Mouse (Mus musculus): ENCODE data around the gene Hist1h2bc.
"Not testable (repeated sequence)": the region's sequence is repeated elsewhere in the genome, so short reads cannot be mapped to it uniquely, and the experiment has no call there.

Hist1h2bc gene

DNA sequence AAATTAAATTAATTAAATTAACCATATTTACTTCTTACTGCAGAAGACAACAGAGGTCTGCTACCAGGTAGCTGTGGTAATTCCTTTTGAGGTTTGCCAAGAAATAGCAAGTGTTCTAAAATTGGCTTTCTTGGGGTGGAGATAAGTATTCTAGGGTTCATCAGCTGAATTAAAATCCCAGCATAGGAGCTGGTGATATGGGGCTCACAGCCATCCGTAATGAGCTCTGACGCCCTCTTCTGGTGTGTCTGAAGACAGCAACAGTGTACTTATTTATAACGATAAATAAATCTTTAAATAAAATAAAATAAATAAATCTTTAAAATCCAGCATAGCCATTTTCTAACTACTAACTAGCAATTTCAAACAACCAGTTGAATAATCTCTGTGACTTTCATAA, 15.8 kb downstream of the Hist1h2bc start:
- no peak for DNase-seq (ENCODE audit: low read depth)

DNA sequence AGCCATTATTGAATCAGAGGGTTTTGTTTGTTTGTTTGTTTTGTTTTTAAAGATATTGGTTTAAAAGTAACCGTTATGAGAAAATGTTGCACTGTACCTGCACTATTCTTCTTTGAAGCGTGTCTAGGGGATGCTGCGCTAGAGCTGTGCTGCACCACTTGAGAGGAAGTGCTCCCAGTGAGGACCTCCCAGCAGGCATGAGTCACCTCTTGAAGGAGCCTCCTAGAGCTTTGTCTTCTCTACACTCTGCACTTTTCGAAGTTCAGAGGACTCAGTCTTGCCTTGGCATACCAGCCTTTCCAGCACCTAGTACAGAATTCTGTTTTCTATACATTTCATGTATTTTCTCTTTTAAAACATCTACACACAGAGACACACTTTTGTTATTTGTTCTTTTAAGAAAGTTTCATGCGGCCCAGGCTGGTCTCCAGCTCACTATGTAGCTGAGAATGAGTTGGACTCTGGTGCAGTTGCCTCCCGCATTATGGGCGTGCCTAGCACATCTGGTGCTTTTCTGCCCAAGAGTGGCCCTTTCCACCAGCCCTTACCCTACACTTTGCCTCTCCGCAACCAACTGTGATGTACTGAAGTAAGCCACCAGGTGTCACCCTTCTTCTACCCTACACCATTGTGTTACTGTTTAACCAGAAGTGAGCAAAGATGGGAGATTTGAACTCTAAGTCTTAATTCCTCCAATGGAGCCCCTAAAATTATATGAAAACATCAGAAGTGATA, 17.0 kb downstream of the Hist1h2bc start:
- no peak for DNase-seq (ENCODE audit: low read depth)

DNA sequence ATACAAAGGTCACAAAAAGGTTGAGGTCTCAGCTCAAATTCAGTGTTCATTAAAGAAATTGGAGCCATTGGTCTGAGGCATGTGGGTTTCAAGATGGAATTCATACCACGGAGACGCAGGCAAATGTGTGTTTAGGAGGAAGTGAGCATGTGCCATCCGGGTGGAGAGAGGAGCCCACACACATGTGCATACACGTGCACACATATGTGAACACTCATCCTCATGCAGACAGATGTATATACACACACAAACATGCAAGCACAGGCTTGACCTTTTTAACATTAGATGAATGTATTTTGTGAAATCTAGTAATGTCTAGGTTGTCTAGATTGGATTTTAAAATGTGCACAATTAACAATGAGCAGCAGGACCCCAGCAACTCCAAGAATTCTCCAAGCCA, 18.2 kb downstream of the Hist1h2bc start:
- no peak for DNase-seq (ENCODE audit: low read depth)

DNA sequence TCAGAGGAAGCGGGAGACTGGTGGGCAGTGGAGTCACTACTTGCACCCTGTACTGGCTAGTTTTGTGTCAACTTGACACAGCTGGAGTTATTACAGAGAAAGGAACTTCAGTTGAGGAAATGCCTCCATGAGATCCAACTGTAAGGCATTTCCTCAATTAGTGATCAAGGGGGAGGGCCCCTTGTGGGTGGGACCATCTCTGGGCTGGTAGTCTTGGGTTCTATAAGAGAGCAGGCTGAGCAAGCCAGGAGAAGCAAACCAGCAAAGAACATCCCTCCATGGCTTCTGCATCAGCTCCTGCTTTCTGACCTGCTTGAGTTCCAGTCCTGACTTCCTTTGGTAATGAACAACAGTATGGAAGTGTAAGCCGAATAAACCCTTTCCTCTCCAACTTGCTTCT, 18.8 kb downstream of the Hist1h2bc start:
- DNase-seq (ENCODE audit: low read depth): not testable (repeated sequence)

DNA sequence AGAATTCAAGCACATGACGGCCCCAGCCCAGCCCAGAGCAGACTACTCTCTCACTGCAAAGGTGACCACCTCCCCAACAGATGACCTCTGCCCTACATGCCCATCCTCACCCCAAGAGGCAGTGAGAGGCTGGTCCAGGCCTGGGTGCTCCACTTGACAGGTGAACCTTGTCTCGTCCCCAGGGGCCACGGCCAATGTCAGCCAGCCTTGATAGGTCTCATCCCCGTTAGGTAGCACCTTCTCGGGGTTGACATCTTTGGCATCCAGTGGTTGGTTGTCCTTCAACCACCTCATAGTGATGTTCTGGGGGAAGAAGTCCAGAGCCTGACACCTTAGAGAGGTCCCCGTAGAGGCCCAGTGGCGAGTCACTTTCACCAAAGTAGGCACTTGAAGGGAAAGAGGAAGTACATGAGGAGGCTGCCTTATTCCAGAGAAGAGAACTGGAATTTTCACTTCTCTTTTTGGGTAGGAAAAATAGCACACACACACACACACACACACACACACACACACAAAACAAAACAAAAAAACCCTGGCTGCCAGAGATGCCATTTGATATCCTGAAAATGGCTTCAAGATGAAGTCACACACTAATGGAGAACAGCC, 21.9 kb downstream of the Hist1h2bc start:
- no peak for DNase-seq (ENCODE audit: low read depth)

DNA sequence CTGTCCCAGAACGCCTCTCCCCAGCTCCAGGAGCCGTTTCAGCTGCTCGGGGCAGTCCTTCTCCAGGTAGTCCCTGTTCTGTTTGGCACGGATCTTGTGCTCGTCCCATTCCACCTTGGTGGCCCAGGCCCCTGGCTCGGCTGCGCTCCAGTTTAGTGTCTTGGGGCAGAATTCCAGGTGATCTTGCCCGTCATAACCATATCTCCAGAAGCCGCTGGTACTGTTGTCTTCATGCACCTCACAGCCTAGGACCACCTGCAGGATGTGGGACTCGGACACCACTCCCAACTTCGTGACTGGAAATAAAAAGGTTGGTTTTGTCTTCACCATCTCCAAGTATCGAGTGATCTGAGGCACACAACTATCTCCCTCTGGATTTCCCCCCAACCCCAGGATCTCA, 22.8 kb downstream of the Hist1h2bc start:
- no peak for DNase-seq (ENCODE audit: low read depth)

DNA sequence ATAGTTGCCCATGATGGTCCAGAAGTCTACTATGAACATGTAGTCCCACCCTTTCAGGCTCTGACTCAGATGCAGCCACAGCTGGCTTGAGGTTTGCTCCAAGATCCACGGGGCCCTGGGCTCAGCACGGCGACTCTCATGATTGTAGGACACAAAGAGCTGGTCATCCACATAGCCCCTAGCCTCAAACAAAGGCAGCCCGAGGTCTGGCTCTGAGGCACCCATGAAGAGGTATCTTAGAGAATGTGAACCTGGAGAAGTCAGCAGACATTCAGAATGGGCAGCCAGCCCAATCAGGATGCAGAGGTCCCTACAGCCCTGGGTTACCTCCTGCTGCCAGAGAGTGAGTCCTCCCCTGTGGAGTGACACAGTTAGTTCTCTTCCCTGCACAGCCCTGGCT, 24.0 kb downstream of the Hist1h2bc start:
- DNase-seq (ENCODE audit: low read depth): no peak

DNA sequence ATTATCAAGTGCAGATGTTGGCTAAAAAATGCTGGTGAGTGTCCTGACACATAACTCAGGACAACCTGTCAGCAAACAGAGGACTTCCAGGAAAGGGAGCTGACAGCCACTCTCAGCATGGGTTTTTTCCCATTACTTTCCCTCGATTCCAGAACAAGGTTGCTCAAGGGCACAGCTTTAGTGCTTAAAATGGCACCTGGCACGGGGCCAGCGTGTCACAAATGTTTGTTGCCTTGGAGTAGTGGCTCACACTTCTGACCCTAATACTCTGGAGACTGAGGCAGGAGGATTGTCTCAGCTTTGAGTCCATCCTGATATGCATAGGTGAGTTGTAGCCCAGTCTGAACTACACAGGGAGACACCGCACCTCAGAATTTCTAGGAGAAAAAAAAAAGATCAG, 24.7 kb downstream of the Hist1h2bc start:
- DNase-seq (ENCODE audit: low read depth): no peak

DNA sequence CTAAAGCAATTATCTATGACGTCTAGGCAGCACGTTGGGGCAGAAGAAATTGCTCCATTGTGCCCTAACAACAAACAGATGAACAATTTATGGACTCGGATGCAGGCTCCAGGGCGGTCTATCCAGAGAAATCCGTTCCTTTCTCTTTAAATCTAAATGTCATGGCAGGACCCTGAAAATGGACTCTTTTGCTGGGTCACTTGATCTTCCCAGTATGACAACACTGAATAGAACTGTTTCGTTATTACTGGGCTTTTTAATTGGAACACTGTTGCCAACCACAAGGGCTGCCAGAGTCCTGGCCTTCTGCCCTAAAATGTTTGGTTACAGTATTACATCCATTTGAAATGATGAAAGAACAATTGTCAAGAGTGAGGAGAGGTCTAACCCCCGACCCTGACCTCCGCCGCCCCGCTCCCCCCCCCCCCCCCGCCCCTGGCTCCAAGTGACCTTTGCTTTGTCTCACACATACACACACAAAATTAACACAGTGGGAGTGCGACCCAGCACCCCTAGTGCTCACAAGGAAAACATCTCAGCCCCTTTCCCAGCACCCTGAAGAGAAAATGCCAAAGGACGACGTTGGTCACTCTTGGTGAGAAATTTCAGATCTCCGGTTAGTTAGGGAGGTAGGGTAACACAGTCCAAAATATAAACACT, 25.8 kb downstream of the Hist1h2bc start:
- no peak for DNase-seq (ENCODE audit: low read depth)

DNA sequence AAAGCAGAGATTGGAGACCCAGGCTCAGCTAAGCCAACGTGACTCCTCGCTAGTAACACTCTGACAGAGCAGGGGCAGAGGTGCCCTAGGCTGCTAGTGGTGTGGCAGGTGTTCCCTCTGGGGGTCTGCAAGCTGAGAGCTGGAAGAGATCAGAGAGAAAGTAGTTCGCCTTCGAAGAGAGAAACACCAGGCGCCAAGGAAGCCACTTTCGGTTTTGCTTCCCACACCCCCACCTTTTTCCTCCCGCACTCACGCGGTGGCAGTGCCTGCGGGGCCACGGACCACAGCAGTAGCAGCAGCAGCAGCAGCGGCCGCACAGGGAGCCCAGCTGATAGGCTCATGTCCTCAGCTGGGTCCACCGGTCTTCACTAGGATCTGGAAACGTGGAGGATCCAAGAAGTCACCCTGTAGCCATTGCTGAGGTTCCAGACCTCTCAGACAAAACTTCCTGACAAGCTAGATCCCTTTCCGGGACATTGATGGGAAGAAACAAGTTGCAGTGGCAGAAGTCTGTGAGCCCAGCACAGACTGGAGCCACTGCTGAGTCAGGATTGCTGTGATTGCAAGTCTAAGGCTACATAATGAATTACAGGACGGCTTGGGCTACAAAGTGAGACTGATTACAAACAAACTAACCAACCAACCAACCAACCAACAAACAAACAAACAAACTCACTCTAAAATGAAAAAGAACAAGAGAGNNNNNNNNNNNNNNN, 26.5 kb downstream of the Hist1h2bc start, which contains the start of gene Hfe:
TSS of gene Hfe (minus strand) at position 481 of the 716 bp plus-strand sequence.
- DNase-seq (ENCODE audit: low read depth): no peak

DNA sequence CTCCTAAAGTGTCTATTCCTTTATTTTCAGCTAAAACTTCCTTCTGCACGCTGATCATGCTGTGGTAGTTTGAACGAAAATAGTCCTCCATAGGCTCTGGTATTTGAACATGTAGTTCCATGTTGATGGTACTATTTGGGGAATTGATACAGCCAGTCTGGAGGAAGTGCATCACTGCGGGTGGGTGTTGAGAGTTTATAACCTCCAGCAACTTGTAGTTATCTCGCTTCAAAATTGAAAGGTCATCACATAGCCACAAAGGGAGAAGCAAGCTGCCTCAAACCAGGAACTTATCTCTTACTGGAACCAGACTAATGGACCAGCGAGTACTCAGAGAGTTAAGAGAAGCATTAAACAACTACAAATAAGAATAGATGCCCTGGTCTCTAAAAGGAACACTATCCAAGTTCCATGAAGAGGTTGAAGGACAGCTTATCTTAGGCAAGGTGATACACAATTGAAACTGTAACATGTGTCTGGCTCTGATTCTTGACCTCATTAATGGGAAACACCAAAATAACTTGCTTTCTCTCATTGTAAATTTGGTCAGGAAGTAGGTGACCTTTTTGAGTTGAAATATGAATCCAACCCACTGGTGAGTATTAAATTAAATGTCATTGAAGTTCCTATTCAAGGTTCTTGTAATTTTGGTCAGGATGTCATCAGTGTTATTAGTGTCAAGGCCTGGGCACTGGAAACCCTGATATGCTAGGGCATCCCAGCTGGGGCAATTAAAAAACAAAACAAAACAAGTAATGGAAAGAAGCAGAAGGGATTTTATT, 32.5 kb downstream of the Hist1h2bc start:
- no peak for DNase-seq (ENCODE audit: low read depth)

DNA sequence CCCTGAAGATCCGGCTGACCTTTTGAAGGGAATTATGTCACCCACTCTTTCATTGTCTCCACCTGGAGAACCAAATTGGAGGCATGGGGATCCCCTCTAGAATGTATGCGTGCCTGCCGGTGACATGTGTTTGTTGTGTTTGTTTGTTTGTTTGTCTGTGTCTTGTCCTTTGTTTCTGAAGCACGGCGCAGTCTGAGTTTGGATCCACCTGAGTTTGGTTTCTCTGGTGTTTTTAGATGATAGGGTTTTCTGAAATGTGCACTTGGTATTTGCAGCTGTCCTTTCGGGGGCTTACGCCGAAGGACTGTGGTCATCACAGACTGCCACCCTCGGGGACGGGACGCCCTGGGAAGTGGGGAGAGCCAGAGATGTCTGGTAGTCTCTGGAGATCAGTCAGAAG, 33.2 kb downstream of the Hist1h2bc start:
- no peak for DNase-seq (ENCODE audit: low read depth)

DNA sequence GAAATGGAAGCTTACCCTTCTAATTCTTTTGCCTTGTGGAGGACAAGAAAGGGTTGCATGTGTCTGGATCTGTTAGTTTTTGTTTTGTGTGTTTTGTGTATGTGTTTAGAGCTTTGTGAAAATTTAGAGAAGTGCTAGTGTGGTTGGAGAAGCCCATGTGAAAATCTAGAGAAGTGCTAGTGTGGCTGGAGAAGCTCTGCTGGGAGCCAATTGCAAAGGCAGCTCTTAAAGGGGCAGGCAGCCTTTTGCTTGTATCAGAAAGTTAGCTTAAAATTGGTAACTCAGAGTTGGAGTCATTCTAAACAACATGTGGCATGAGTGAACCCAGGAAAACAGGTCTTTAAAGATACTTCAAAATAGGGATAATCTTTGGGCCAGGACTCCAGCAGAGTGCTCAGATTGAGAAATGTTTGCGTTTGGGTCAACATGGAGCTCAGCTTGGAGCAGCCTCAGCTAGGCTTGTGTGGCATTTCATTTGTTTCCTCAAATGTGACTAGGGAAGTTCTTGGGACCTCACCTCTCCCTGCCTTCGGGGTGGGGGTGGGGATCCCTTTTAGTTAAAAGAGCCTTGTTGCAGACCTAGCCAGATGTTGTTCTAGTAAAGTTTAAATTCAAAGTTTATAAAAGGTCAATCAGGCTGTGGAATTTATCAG, 33.7 kb downstream of the Hist1h2bc start:
- DNase-seq (ENCODE audit: low read depth): not testable (repeated sequence)

DNA sequence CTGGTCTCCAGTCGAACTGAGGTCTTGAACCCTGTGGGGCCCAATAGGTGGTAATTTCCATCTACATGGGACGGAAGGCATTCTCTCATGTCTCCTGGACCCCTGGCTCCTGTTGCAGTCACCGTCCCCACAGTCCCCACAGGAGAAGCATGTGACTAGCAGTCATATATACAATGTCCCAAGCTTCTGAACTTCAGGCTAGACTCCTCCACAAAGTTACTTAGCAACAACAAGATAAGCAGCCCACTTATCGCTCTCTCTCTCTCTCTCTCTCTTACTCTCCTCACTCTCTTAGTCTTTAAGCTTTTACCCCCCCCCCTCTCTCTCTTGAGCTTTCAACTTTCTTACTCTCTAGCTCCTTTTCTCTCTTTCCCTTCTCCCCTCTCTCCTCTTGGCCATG, 40.2 kb downstream of the Hist1h2bc start:
- no peak for DNase-seq (ENCODE audit: low read depth)

DNA sequence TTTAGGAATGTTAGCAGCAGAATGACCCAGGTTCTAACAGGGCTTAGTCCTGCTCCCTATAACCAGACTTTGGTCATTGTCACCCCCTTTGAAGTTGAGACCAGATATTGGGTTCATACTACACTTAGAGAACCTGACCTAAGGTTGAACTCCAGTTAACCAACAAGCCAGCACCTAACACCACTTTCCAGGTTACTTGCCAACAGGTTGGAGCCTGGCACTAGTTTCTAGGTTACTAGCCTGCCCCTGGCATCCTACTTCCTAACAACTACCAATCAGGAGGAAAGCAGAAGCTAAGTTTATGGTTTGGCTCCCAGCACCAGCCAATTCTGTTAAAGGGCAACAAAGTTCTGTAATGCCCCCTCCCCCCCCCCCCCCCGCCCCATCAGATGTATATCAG, 41.2 kb downstream of the Hist1h2bc start:
- no peak for DNase-seq (ENCODE audit: low read depth)

DNA sequence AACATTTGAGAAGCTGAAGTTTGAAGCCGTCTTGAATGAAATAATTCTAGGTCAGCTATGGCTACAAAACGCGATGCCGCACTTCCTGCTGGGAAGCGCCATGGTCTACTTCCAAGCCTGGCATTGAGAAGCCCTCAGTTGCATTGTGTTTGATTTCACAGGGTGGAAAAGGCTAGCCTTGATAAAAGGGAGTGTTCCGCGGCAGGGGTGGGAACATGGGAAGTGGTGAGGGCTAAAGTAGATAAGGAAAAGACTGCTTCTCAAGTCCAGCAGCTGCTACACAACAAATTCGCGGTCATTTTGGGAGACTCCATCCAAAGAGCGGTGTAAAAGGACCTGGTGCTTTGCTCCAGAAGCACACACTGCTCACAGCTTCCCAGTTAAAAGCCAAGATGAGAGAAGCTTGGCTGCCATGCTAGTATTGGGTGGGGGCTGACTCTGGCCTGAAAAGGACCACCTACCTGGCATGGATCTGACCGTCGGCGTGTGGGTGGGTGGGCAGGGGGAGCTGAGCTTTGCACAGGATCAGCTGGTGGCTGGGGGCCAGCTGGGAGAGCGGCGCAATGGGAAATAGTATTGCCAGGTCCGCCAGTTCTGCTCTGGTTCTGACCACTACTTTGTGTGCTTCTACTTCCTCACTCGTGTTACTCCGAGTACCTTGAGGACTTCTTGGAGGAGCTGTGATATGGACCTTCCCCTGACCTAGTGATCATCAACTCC, 44.6 kb downstream of the Hist1h2bc start:
- DNase-seq (ENCODE audit: low read depth): no peak

DNA sequence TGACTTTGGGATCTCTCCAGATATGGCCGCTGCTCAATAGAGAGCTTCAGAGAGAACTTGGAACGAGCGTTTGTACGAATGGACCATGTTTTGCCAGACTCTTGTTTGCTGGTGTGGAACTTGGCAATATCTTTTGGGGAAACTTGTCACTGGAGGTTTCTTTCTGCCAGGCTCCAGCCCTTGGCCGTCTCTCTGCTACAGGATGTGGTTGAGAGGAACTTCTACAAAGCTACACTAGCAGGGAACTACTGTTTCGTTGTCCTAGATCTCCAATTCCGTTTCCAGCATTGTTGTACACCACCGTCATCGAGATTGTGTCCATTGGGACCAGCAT, 45.2 kb downstream of the Hist1h2bc start:
- DNase-seq (ENCODE audit: low read depth): no peak

DNA sequence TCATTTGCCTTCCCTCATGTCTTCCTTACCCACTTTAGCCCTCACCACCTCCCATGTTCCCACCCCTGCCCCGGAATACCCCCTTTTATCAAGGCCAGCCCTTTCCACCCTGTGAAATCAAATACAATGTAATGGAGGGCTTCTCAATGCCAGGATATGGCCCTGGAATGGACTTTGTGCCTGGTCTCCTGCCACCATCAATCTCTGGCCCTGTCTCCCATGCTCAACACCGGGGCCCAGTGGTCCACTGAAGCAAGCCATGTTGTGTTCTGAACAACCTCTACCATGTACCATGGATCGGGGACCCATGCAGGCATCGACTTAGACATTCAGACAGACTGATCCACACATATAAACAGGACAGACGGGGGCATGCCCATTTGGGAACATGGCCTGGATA, 45.7 kb downstream of the Hist1h2bc start:
- DNase-seq (ENCODE audit: low read depth): no peak

DNA sequence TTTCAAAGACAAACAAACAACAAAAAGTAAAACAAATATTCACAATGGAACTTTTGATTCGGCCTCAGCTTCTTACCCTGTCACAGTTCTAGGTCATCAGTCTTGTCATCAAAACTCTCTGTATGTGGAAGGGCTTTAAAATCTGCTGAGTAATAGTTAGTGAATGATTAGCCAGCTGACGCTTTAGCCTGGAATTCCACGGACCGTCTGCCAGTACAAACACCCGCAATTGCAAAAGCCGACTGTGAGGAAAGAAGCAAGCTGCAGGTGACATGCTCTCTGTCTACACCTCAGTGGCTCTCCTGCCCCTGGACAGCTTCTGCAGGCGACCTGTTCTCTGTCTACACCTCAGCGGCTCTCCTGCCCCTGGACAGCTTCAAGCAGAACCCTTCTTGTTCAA, 46.5 kb downstream of the Hist1h2bc start:
- no peak for DNase-seq (ENCODE audit: low read depth)

DNA sequence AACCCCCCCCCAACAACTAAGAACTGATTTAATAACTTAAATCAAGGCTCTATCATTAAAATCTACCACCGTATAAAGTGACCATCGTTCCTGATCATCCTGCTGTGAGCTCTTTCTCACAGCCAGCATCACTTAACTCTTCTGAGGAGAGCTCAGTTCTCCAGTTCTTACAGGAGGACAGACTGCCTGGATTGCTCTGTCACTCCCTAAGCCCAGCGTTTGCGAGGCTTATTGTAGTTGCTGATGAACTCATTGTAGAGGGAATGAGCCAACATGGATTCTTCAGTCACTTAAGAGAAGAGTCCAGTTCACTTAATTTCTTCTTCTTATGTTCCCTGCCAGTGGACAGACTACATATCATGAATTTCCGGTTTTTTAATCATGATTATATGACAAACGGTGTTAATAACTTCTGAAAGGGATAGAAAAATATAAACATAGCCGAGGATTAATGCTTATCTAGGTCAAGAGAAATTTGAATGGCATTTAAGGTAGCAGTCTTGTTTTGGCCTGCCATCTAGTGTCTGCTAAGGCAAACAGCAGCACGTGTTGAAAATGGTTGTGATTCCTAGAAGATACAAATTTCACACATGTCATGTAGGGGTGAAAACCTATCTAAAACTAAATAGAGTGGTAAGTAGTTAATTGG, 48.3 kb downstream of the Hist1h2bc start:
- peak; percentile 32 for DNase-seq (ENCODE audit: low read depth)
